Mouse (Mus musculus): ENCODE measurements around the gene Bnip1.

Bnip1 gene

GRCm38 (mm10) chr17:26780750-26781571, at the start of gene Bnip1:
Gene Bnip1, plus strand, starts transcription at chr17:26781066.
- DNase-seq (ENCODE audit: low spot score): peak; percentile 66

GRCm38 (mm10) chr17:26742581-26742980, 38.3 kb upstream of the Bnip1 start:
- no peak for DNase-seq (ENCODE audit: low spot score)

GRCm38 (mm10) chr17:26743294-26743693, 37.6 kb upstream of the Bnip1 start:
- no peak for DNase-seq (ENCODE audit: low spot score)

GRCm38 (mm10) chr17:26749975-26750374, 30.9 kb upstream of the Bnip1 start:
- DNase-seq (ENCODE audit: low spot score): no peak

- DNase-seq (ENCODE audit: low spot score): no peak
These were observed 28.6 kb upstream of the Bnip1 start for GRCm38 (mm10) chr17:26752297-26752696.

- DNase-seq (ENCODE audit: low spot score): no peak
These were observed 27.4 kb upstream of the Bnip1 start for GRCm38 (mm10) chr17:26753476-26753875.

- no peak for DNase-seq (ENCODE audit: low spot score)
These were observed 13.6 kb upstream of the Bnip1 start for GRCm38 (mm10) chr17:26767100-26767753.

- DNase-seq (ENCODE audit: low spot score): no peak
These were observed 13.1 kb upstream of the Bnip1 start for GRCm38 (mm10) chr17:26767754-26768124.

- no peak for DNase-seq (ENCODE audit: low spot score)
These were observed 4.7 kb upstream of the Bnip1 start for GRCm38 (mm10) chr17:26776211-26776610.

GRCm38 (mm10) chr17:26778001-26778400, 2.9 kb upstream of the Bnip1 start:
- DNase-seq (ENCODE audit: low spot score): no peak

GRCm38 (mm10) chr17:26778430-26779100, 2.3 kb upstream of the Bnip1 start:
- DNase-seq (ENCODE audit: low spot score): no peak

GRCm38 (mm10) chr17:26779471-26779870, 1.4 kb upstream of the Bnip1 start:
- DNase-seq (ENCODE audit: low spot score): no peak

GRCm38 (mm10) chr17:26781610-26782043, 761 bp downstream of the Bnip1 start:
- DNase-seq (ENCODE audit: low spot score): peak; percentile 9

- no peak for DNase-seq (ENCODE audit: low spot score)
These were observed 3.7 kb downstream of the Bnip1 start for GRCm38 (mm10) chr17:26784525-26784924.

- DNase-seq (ENCODE audit: low spot score): no peak
These were observed 5.7 kb downstream of the Bnip1 start for GRCm38 (mm10) chr17:26786586-26786985.

- DNase-seq (ENCODE audit: low spot score): no peak
These were observed 8.1 kb downstream of the Bnip1 start for GRCm38 (mm10) chr17:26788986-26789385.

- DNase-seq (ENCODE audit: low spot score): no peak
These were observed 8.8 kb downstream of the Bnip1 start for GRCm38 (mm10) chr17:26789460-26790268.

GRCm38 (mm10) chr17:26790269-26791214, 9.7 kb downstream of the Bnip1 start:
- DNase-seq (ENCODE audit: low spot score): no peak

GRCm38 (mm10) chr17:26791580-26791979, 10.7 kb downstream of the Bnip1 start:
- no peak for DNase-seq (ENCODE audit: low spot score)

- DNase-seq (ENCODE audit: low spot score): no peak
These were observed 11.2 kb downstream of the Bnip1 start for GRCm38 (mm10) chr17:26792096-26792495.

Measured in ovary, postnatal 10 days (tissue).